Mouse (Mus musculus) hindbrain, embryonic 15.5 days (tissue): ENCODE measurements around the gene Prkacb. TPM values are rescaled to one million over a fixed set of nuclear protein-coding genes. Genes with fewer than 3 reads are reported as not detected.

Experiments used
- ATAC-seq: fragments of 200-750 bp; cut with Nextera tagmentation; 2 replicates; pipeline ENCODE4 v1.8.0; 2017; ENCODE audit warnings: low read depth, moderate number of reproducible peaks, moderate TSS enrichment; ENCODE audit not compliant: low FRiP score
- H3K27ac ChIP-seq: fragments of 300-500 bp; sonication (generic); replicated peaks from 2 replicates; pipeline ENCODE4 v1.5.1; 2015; ENCODE audit warnings: mild to moderate bottlenecking, inconsistent platforms
- H3K27me3 ChIP-seq: fragments of 300-500 bp; sonication (generic); 2 replicates; pipeline ENCODE4 v1.6.1; 2015; ENCODE audit warnings: control low read depth, inconsistent platforms
- H3K36me3 ChIP-seq: fragments of 300-500 bp; sonication (generic); 2 replicates; pipeline ENCODE4 v1.6.1; 2015; ENCODE audit warnings: control low read depth, inconsistent platforms
- H3K4me1 ChIP-seq: fragments of 300-500 bp; sonication (generic); replicated peaks from 2 replicates; pipeline ENCODE4 v1.6.1; 2015; ENCODE audit warnings: control low read depth, inconsistent platforms
- H3K4me2 ChIP-seq: fragments of 300-500 bp; sonication (generic); 2 replicates; pipeline ENCODE4 v1.6.1; 2015; ENCODE audit warnings: moderate library complexity, mild to moderate bottlenecking, inconsistent platforms
- H3K4me3 ChIP-seq: fragments of 300-500 bp; sonication (generic); 2 replicates; pipeline ENCODE4 v1.5.1; 2015; ENCODE audit warnings: mild to moderate bottlenecking, inconsistent platforms
- H3K9ac ChIP-seq: fragments of 300-500 bp; sonication (generic); 2 replicates; pipeline ENCODE4 v1.6.1; 2015; ENCODE audit warnings: inconsistent platforms
- H3K9me3 ChIP-seq: fragments of 300-500 bp; sonication (generic); 2 replicates; pipeline ENCODE4 v1.6.1; 2016; ENCODE audit warnings: control low read depth, inconsistent platforms
- WGBS: fragments of 180-500 bp; shearing (Covaris S2); methylation state at CpG from one replicate; pipeline ENCODE4 v1.1.7; 2015; 5-methylcytosine and 5-hydroxymethylcytosine counted together
- polyA plus RNA-seq: library from polyadenylated mRNA; unstranded; fragments of >200 nt; fragmentation: Nextera tagmentation; extraction: Ambion mirVana; gene quantifications from 2 replicates; pipeline ENCODE4 v1.2.1, GENCODE M21; 2015

Gene Prkacb
- polyA plus RNA-seq, 1 experiment from 2014 or later, result 186 TPM

DNA sequence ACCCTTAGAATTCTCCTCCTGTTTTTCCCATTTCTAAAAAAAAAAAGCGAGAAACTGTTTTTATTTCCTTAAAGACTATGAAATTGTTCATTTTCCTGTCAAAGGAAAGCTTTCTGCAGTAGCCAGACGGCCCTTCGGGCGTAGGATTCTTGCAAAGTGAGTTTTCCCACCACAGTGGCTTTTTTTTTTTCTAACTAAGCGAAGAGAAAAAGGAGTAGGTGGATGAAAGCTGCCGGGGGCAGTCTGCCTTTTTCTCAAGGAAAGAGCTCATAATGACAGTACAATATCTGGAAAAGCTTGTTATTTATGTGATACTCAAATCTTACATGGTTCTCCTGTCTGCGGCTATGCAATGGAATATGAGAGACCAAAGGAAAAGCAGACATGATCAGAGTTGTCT, 101.7 kb downstream of the Prkacb start:
- H3K27me3 ChIP-seq, result no peaks in the 10 kb centered on the region
- WGBS, result 75% methylated on average over 7 of the region's 7 CpGs
- no peaks in the 10 kb centered on the region for H3K9me3 ChIP-seq
- H3K36me3 ChIP-seq, result no peaks in the 10 kb centered on the region
- no peak for ATAC-seq
- H3K4me2 ChIP-seq, result no peak overlapping the region
- 0 out of 2 replicates have a peak, but pooled peaks cover 4% of the 10 kb centered on the region for H3K4me1 ChIP-seq
- no peak overlapping the region for H3K9ac ChIP-seq
- peak overlapping the region; percentile 36 for H3K27ac ChIP-seq
- no peak overlapping the region for H3K4me3 ChIP-seq

DNA sequence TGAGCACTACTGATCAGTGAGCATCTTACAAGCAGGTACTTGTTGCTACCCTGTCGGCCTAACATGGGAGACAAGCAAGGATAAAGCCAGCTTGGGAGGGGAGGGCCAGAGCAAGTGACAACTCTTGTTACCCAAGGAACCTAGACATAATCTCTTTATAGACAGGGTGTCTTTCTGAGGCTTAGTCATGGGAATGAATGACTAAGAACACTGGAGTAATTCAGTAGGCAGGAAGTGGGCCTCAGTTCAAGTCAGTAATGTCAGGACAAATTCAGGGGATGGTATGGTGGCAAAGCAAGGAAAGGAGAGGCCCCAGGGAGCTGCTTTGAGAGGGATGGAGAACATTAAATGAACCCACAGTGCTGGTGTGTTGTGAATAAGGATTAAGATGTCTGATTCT, 103.7 kb downstream of the Prkacb start:
- Histone ChIP-seq H3K4me1 (0 out of 2 replicates have a peak, but pooled peaks cover 4% of the 10 kb centered on the region), H3K27me3 (no peaks in the 10 kb centered on the region), H3K36me3 (no peaks in the 10 kb centered on the region), H3K4me3 (no peak overlapping the region), H3K27ac (no peak overlapping the region), H3K9ac (no peak overlapping the region), H3K4me2 (no peak overlapping the region), H3K9me3 (no peaks in the 10 kb centered on the region)
- WGBS, result 86% methylated on average over 1 of the region's 1 CpGs
- ATAC-seq, result no peak

DNA sequence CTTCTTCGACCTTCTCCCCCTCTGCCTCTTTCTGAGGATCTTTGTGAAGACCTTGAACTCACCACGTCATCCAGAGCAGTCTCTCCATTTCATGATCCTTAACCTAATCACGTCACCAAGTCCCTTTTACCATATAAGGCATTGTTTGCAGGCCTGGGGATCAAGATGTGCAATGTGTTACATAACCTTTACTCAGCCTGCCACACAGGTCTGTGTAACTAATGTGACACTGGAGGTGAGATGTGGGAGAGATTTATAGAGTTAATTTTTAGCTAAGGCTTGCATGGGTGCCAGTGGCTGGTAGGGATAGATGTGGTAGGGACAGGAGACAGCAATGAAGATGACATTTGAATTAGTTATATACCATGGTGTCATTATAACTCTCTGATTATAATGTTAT, 104.4 kb downstream of the Prkacb start:
- H3K27ac ChIP-seq, result no peak overlapping the region
- no peaks in the 10 kb centered on the region for H3K27me3 ChIP-seq
- no peaks in the 10 kb centered on the region for H3K9me3 ChIP-seq
- H3K4me1 ChIP-seq, result 0 out of 2 replicates have a peak, but pooled peaks cover 4% of the 10 kb centered on the region
- H3K4me2 ChIP-seq, result no peak overlapping the region
- WGBS, result 84% methylated on average over 3 of the region's 3 CpGs
- no peak overlapping the region for H3K4me3 ChIP-seq
- ATAC-seq, result no peak
- no peak overlapping the region for H3K9ac ChIP-seq
- H3K36me3 ChIP-seq, result no peaks in the 10 kb centered on the region

DNA sequence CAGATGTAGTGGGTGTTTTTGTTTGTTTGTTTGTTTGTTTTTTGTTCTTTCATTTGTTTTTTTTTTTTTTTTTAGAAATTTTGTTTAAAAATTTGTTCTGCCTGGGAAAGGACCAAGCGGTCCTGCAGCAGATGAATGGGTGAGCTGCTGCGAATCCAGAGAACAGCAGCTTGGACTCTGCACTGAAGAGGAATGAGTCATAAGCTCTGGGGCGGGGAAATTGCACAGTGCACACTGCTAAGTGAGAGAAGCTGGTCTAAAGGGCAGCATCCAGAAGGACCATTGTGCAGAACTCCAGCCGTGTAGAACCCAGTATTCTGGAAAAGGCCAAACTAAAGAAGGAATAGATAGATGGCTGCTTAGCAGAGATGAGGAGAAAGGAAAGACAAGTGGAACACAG, 108.7 kb downstream of the Prkacb start:
- Histone ChIP-seq H3K4me3 (no peak overlapping the region), H3K9ac (no peak overlapping the region), H3K27me3 (no peaks in the 10 kb centered on the region), H3K9me3 (no peaks in the 10 kb centered on the region), H3K36me3 (no peaks in the 10 kb centered on the region), H3K4me1 (no peaks in the 10 kb centered on the region), H3K4me2 (no peak overlapping the region), H3K27ac (no peak overlapping the region)
- no peak for ATAC-seq
- WGBS, result 90% methylated on average over 4 of the region's 4 CpGs

DNA sequence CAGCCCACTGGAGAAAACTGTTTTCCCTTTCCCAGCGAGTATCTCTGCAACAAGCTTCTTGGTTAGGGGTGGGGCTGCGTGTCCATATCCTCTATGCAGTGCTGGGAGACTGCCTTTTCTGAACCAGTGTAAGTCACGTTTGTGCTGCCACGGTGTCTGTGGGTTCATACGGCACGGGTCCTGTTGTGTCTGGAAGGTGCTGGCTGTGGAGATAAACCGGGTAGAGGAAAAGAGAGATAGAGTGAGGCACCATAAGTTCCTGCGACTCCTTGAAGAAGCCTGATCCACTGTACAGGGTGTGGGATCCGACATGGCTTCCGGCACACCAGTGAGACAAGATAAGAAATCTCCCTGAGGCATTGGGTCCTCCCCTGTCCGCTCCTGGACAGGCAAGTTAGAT, 112.7 kb downstream of the Prkacb start:
- no peak for ATAC-seq
- Histone ChIP-seq H3K9ac (no peak overlapping the region), H3K36me3 (no peaks in the 10 kb centered on the region), H3K4me2 (no peak overlapping the region), H3K9me3 (no peaks in the 10 kb centered on the region), H3K27ac (no peak overlapping the region), H3K4me3 (no peak overlapping the region), H3K27me3 (no peaks in the 10 kb centered on the region), H3K4me1 (no peaks in the 10 kb centered on the region)
- WGBS, result 86% methylated on average over 11 of the region's 11 CpGs

DNA sequence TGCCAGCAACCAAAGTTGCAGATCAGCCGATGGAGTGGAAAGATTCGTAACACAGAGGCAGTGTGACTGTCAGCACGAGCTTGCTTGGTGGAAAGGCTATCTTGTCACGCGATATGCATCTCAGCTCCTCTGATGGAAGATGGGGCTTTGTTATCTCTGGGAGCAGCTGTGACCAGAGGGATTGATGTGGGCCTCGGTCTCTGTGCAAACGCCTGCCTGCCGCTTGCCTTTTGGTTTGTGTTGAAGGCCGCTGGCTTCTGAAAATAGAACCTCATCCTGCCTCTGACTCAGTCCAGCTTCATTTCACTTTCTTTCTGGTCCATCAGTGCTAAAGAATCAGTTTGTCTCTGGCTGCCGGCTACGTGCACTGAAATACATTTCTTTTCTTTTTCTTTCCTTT, 113.8 kb downstream of the Prkacb start:
- ATAC-seq, result no peak
- no peak overlapping the region for H3K27ac ChIP-seq

DNA sequence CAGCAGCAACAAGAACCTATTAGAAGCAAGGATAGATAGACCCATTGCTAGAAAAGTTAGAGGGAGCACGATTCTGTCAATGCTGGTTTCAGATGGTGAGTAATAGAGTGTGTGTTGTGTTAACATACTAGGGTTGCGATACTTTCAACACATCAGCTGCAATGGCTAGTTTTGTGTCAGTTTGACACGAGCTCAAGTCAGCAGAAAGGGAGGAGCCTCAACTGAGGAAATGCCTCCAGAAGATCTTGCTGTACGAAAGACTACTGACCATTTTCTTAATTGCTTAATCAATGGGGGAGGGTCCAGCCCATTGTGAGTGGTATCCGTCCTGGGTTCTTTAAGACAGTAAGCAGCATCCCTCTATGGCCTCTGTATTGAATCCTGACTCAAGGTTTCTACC, 120.2 kb downstream of the Prkacb start:
- Histone ChIP-seq H3K27me3 (no peaks in the 10 kb centered on the region), H3K36me3 (no peaks in the 10 kb centered on the region), H3K27ac (no peak overlapping the region), H3K4me1 (no peaks in the 10 kb centered on the region), H3K9ac (no peak overlapping the region), H3K9me3 (no peaks in the 10 kb centered on the region), H3K4me2 (no peak overlapping the region), H3K4me3 (no peak overlapping the region)
- ATAC-seq, result no peak
- 76% methylated on average over 5 of the region's 5 CpGs for WGBS

More for the DNA sequence above, 113.8 kb downstream of the Prkacb start:
- H3K27me3 ChIP-seq, result no peaks in the 10 kb centered on the region
- no peak overlapping the region for H3K9ac ChIP-seq
- no peaks in the 10 kb centered on the region for H3K9me3 ChIP-seq
- 55% methylated on average over 11 of the region's 11 CpGs for WGBS
- H3K4me1 ChIP-seq, result no peaks in the 10 kb centered on the region
- H3K4me3 ChIP-seq, result no peak overlapping the region
- H3K36me3 ChIP-seq, result no peaks in the 10 kb centered on the region
- H3K4me2 ChIP-seq, result no peak overlapping the region

DNA sequence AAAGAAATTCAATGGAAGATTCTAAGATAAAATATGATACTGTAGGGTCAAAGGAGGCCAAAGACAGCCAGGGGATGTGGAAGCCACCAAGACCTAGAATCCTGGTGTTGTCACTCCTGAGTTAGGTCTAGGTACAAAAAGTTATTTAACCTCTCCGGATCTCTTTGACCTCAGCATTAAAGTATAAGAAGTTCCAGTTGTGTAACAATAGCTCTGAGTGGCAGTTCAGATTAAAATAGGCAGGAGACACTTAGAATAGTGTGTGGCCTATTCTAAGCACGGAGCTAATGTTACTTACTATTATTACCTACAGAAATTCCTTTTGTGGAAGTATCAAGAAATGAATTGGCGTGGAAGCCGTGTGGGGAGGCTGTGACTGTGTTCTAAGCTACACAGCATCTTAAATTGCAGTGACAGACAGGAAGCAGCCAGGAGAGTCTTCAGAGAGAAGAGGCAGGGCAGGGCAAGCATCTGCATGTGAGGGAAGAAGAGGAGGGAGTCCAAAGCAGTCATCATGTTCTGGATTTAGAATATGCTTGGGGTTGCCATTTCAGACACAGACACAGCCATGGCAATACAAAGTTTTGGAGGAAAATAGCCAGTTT, 125.6 kb downstream of the Prkacb start:
- ATAC-seq, result no peak
- H3K4me1 ChIP-seq, result peaks cover 8% of the 10 kb centered on the region
- H3K4me3 ChIP-seq, result no peak overlapping the region
- H3K4me2 ChIP-seq, result no peak overlapping the region
- 86% methylated on average over 4 of the region's 4 CpGs for WGBS
- no peaks in the 10 kb centered on the region for H3K9me3 ChIP-seq
- 0 out of 2 replicates have a peak, but pooled peaks cover 5% of the 10 kb centered on the region for H3K27me3 ChIP-seq
- no peak overlapping the region for H3K9ac ChIP-seq
- no peaks in the 10 kb centered on the region for H3K36me3 ChIP-seq
- no peak overlapping the region for H3K27ac ChIP-seq

DNA sequence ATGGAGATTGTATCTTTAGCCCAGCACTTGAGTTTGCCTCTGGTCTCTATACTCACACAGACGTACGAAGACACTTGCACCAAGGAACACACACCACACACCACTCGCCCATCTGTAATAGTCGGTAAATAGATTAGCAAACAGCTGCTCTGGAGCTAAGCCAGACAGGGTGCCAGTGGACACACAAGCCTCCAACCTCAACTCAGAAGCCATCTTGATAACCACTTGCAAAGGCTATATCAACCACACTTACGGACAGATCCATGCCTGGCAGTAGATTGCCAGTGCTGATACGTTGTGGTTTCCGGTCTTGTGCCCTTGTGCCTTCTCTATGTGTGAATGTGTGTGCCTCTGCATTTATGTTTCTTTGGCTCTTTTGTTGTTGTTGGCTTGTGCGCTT, 126.4 kb downstream of the Prkacb start:
- H3K27me3 ChIP-seq, result 0 out of 2 replicates have a peak, but pooled peaks cover 5% of the 10 kb centered on the region
- WGBS, result 95% methylated on average over 8 of the region's 8 CpGs
- no peaks in the 10 kb centered on the region for H3K36me3 ChIP-seq
- no peak overlapping the region for H3K9ac ChIP-seq
- H3K4me3 ChIP-seq, result no peak overlapping the region
- ATAC-seq, result no peak
- H3K4me2 ChIP-seq, result no peak overlapping the region
- H3K4me1 ChIP-seq, result peaks cover 13% of the 10 kb centered on the region
- H3K27ac ChIP-seq, result no peak overlapping the region
- H3K9me3 ChIP-seq, result no peaks in the 10 kb centered on the region

DNA sequence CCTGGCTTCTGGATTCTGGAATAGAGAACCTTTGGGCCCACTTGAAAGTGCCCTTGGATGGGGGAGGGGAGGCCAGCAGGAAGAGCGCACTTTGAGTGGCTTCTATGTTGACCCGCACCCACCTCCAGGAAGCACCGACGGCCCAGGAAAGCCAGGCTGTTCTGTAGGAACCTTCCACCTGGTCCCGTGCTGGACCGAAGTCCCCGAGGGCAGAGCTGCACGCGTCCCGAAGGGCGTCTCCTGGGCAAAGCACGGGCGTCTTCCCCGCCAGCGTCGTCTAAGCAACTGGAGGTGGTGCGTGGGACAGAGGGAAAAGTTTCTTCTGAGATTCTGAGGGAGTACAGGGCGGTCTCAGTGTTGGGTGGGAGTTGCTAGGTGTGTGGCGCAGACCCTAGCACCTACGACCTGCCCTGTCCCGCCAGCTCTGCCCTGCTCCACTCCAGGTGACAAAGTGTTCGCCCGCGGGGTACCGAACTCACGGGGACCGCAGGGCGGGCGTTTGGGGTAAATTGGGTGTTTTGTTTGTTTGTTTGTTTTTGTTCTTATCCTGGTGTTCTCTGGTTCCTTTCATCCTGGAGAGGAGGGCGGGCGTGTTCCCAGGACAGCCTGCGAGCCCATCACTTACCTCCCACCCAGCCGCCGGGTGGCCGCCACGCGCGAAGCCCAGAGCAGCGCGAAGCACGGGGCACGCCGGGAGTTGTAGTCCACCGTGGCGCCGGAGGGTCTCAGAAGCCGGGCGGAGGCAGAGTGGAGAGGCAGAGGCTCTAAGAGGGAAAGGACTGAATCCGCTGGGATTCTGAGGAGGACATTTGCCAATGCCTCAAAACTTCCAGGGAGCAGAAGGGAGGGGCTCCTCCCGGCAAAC, 127.7 kb downstream of the Prkacb start, which contains the start of gene Samd13:
Samd13 (minus strand) TSS at position 782 of the 865 bp plus-strand sequence.
- Histone ChIP-seq H3K4me3 (peak within 1 kb of the TSS; percentile 52), H3K36me3 (no peaks in the 10 kb centered on the region), H3K9me3 (no peaks in the 10 kb centered on the region), H3K27me3 (0 out of 2 replicates have a peak, but pooled peaks cover 5% of the 10 kb centered on the region), H3K27ac (no peak within 1 kb of the TSS), H3K4me2 (peak within 1 kb of the TSS; percentile 88), H3K4me1 (peaks cover 15% of the 10 kb centered on the region), H3K9ac (peak within 1 kb of the TSS; percentile 41)
- WGBS, result 3% methylated on average over 50 of the region's 50 CpGs
- peak; percentile 92 for ATAC-seq

DNA sequence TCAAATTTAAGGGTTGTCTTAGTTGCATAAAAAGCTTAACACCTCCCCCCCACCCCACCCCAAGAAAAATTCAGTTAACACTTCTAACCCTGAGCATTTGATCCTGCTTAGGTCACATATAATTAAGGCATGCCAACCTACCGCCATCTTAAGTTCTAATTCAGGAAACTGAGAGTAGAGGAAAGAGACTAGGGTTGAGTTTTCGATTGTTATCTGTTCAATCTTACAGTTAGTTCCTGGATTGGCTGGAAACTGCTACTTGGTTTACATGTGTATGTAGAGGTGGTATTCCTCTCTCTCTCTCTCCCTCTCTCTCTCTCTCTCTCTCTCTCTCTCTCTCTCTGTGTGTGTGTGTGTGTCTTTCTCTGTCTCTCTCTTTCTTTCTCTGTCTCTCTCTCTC, 129.7 kb downstream of the Prkacb start:
- Histone ChIP-seq H3K9me3 (no peaks in the 10 kb centered on the region), H3K36me3 (no peaks in the 10 kb centered on the region), H3K4me2 (no peak overlapping the region), H3K4me3 (no peak overlapping the region), H3K9ac (no peak overlapping the region), H3K27me3 (0 out of 2 replicates have a peak, but pooled peaks cover 5% of the 10 kb centered on the region), H3K4me1 (peaks cover 15% of the 10 kb centered on the region), H3K27ac (no peak overlapping the region)
- 81% methylated on average over 2 of the region's 2 CpGs for WGBS
- ATAC-seq, result no peak

DNA sequence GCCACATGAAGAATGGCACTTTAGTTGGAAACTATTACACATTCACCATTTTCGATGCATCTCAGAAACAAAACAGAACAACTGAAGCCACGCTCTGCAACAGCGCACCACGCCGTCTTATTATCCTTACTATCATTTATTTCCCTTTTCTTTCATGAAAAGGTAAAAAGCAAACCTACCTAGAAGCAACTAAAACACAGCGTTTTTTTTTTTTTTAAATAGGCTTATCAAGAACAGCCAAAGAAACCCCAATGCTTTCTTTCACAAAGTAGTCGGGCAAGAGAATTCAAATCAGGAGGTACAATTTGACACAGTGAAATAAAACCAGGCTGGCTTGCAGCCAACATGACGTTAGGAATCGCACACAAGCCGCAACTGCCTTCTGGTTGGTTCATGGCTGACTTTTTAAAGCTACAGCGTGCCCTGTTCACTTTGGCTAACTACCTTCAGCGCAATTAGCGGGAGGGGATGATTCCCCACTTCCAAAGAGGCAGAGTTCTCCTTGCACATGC, 130.6 kb downstream of the Prkacb start:
- Histone ChIP-seq H3K9me3 (no peaks in the 10 kb centered on the region), H3K4me1 (peaks cover 15% of the 10 kb centered on the region), H3K36me3 (no peaks in the 10 kb centered on the region), H3K9ac (0 out of 2 replicates have a peak overlapping the region, but pooled peaks have one; percentile 6), H3K4me2 (peak overlapping the region; percentile 48), H3K27me3 (0 out of 2 replicates have a peak, but pooled peaks cover 5% of the 10 kb centered on the region), H3K27ac (peak overlapping the region; percentile 4; the same call in 1 of the 2 replicates), H3K4me3 (peak overlapping the region; percentile 27)
- 40% methylated on average over 13 of the region's 13 CpGs for WGBS
- no peak for ATAC-seq
